Comparison of ENCODE assay signal across 10 mouse cellular contexts in genomic region chr8:112191846-112192245, GRCm38 (mm10).
A peak's percentile ranks its signal among the peaks of the same experiment; 100 is the strongest.
DNase-seq lines count a peak whose midpoint lies in the region; ATAC-seq lines count a peak whose summit lies in the region.
"Had no signal": no experiment of that assay in that cellular context is flagged by ENCODE, and none has a peak within 500 bp of the region (broad histone marks: within the 10 kb centered on the region; RNA-seq: fewer than 3 reads in every experiment).

No protein-coding gene starts in this region.

- WGBS in hindbrain, embryonic 12.5 days = 80% methylated on average over 3 of the region's 3 CpGs

- H3K9ac ChIP-seq in hindbrain, embryonic 12.5 days = no peak overlapping the region
- H3K9ac ChIP-seq: embryonic facial prominence, embryonic 13.5 days had no signal

- no peaks in the 10 kb centered on the region for H3K4me1 ChIP-seq in hindbrain, embryonic 12.5 days
- H3K4me1 ChIP-seq: embryonic facial prominence, embryonic 13.5 days had no signal

- no peaks in the 10 kb centered on the region for H3K9me3 ChIP-seq in hindbrain, embryonic 12.5 days (replicated peaks)
- H3K9me3 ChIP-seq: embryonic facial prominence, embryonic 13.5 days had no signal

- no peak overlapping the region for H3K4me3 ChIP-seq in hindbrain, embryonic 12.5 days
- H3K4me3 ChIP-seq: embryonic facial prominence, embryonic 13.5 days had no signal

- H3K27ac ChIP-seq in hindbrain, embryonic 12.5 days = no peak overlapping the region
- H3K27ac ChIP-seq: embryonic facial prominence, embryonic 13.5 days had no signal

- no peaks in the 10 kb centered on the region for H3K27me3 ChIP-seq in hindbrain, embryonic 12.5 days
- H3K27me3 ChIP-seq: embryonic facial prominence, embryonic 13.5 days had no signal

- H3K4me2 ChIP-seq in hindbrain, embryonic 12.5 days (replicated peaks) = no peak overlapping the region
- H3K4me2 ChIP-seq: embryonic facial prominence, embryonic 13.5 days had no signal

- no peak for ATAC-seq in hindbrain, embryonic 12.5 days (ENCODE audit: low FRiP score)

- no peaks in the 10 kb centered on the region for H3K36me3 ChIP-seq in hindbrain, embryonic 12.5 days
- H3K36me3 ChIP-seq: embryonic facial prominence, embryonic 13.5 days had no signal

- DNase-seq in adrenal gland, postnatal 10 days = peak; percentile 18
- no peak for DNase-seq in adrenal gland, postnatal 25 days
- DNase-seq in adipocyte (ENCODE audit: low spot score) = peak; percentile 45
- DNase-seq in cerebellum, postnatal 36 days = peak; percentile 35 to 58
- peak; percentile 43 to 46 for DNase-seq in left cerebral cortex, adult 18-20 months (ENCODE audit: low spot score in 2 of 2)
- no peak for DNase-seq in thymus, postnatal 25 days
- no peak for DNase-seq in spleen, postnatal 4 days (ENCODE audit: low spot score in 2 of 2)
- DNase-seq: kidney, adult 18-20 months had no signal

Comparison
In these comparisons a context has a peak if more than half of its experiments do, and no peak if none do; other contexts are left out.
1. DNase-seq: peak in adrenal gland, postnatal 10 days (single experiment), adipocyte (single experiment), cerebellum, postnatal 36 days (2 of 2) and left cerebral cortex, adult 18-20 months (2 of 2); none in adrenal gland, postnatal 25 days (single experiment), thymus, postnatal 25 days (single experiment) and spleen, postnatal 4 days (0 of 2).